Mouse (Mus musculus): ENCODE results near the gene Npff. TPM values are rescaled to one million over a fixed set of nuclear protein-coding genes. Genes with fewer than 3 reads are reported as not detected.

Gene Npff
- 0.80 and 2.1 TPM in 2 replicates for polyA plus RNA-seq (2014; fragmentation: Nextera tagmentation; extraction: Ambion mirVana)

- Histone ChIP-seq H3K36me3 (ENCODE audit: control insufficient read depth, insufficient read depth, low read length) (no peaks in the 10 kb centered on the region; the same call in 1 of the 2 replicates), H3K9me3 (ENCODE audit: control insufficient read depth, low read length) (no peaks in the 10 kb centered on the region), H3K4me2 (ENCODE audit: low read depth, low read length, severe bottlenecking) (no peak within 1 kb of the TSS), H3K4me3 (ENCODE audit: low read depth, low read length) (no peak within 1 kb of the TSS), H3K27me3 (ENCODE audit: control insufficient read depth, insufficient read depth, low read length) (no peaks in the 10 kb centered on the region), H3K4me1 (replicated peaks; ENCODE audit: control insufficient read depth, insufficient read depth, low read length) (no peaks in the 10 kb centered on the region), H3K27ac (ENCODE audit: low read depth, low read length) (no peak within 1 kb of the TSS), H3K9ac (ENCODE audit: low read length) (no peak within 1 kb of the TSS)
- ATAC-seq (replicated peaks; ENCODE audit: low FRiP score) (0 out of 2 replicates have a peak, but pooled peaks have one; percentile 10), DNase-seq (ENCODE audit: low spot score) (peak; percentile 88)
- 11% methylated on average over 3 of the region's 3 CpGs for WGBS
Observed at GRCm38 (mm10) chr15:102524892-102525485, at the start of gene Npff. Gene Npff (minus strand): TSS chr15:102524942.

- no peaks in the 10 kb centered on the region for H3K36me3 ChIP-seq (ENCODE audit: control insufficient read depth, insufficient read depth, low read length)
- H3K9ac ChIP-seq (ENCODE audit: low read length) = no peak overlapping the region
- no peaks in the 10 kb centered on the region for H3K4me1 ChIP-seq (replicated peaks; ENCODE audit: control insufficient read depth, insufficient read depth, low read length)
- ATAC-seq (replicated peaks; ENCODE audit: low FRiP score) (no peak), DNase-seq (ENCODE audit: low spot score) (no peak)
- WGBS = 91% methylated on average over 3 of the region's 3 CpGs
- 0 out of 2 replicates have a peak overlapping the region, but pooled peaks have one; percentile 1 for H3K27ac ChIP-seq (ENCODE audit: low read depth, low read length)
- H3K27me3 ChIP-seq (ENCODE audit: control insufficient read depth, insufficient read depth, low read length) = no peaks in the 10 kb centered on the region
- no peak overlapping the region for H3K4me3 ChIP-seq (ENCODE audit: low read depth, low read length)
- no peak overlapping the region for H3K4me2 ChIP-seq (ENCODE audit: low read depth, low read length, severe bottlenecking)
- no peaks in the 10 kb centered on the region for H3K9me3 ChIP-seq (ENCODE audit: control insufficient read depth, low read length)
Observed at GRCm38 (mm10) chr15:102572081-102572480, 47.3 kb upstream of the Npff start.

GRCm38 (mm10) chr15:102567849-102568248 lies 43.1 kb upstream of the Npff start:
- Histone ChIP-seq H3K27ac (ENCODE audit: low read depth, low read length) (no peak overlapping the region), H3K27me3 (ENCODE audit: control insufficient read depth, insufficient read depth, low read length) (no peaks in the 10 kb centered on the region), H3K36me3 (ENCODE audit: control insufficient read depth, insufficient read depth, low read length) (no peaks in the 10 kb centered on the region), H3K4me2 (ENCODE audit: low read depth, low read length, severe bottlenecking) (no peak overlapping the region), H3K9me3 (ENCODE audit: control insufficient read depth, low read length) (no peaks in the 10 kb centered on the region), H3K9ac (ENCODE audit: low read length) (no peak overlapping the region), H3K4me1 (replicated peaks; ENCODE audit: control insufficient read depth, insufficient read depth, low read length) (no peaks in the 10 kb centered on the region), H3K4me3 (ENCODE audit: low read depth, low read length) (no peak overlapping the region)
- no peak for ATAC-seq (replicated peaks; ENCODE audit: low FRiP score)
- WGBS = 87% methylated on average over 2 of the region's 2 CpGs
- DNase-seq (ENCODE audit: low spot score) = no peak

GRCm38 (mm10) chr15:102563681-102564080 lies 38.9 kb upstream of the Npff start:
- Histone ChIP-seq H3K9me3 (ENCODE audit: control insufficient read depth, low read length) (no peaks in the 10 kb centered on the region), H3K27me3 (ENCODE audit: control insufficient read depth, insufficient read depth, low read length) (no peaks in the 10 kb centered on the region), H3K27ac (ENCODE audit: low read depth, low read length) (no peak overlapping the region), H3K4me3 (ENCODE audit: low read depth, low read length) (no peak overlapping the region), H3K36me3 (ENCODE audit: control insufficient read depth, insufficient read depth, low read length) (no peaks in the 10 kb centered on the region; the same call in 1 of the 2 replicates), H3K4me1 (replicated peaks; ENCODE audit: control insufficient read depth, insufficient read depth, low read length) (no peaks in the 10 kb centered on the region), H3K4me2 (ENCODE audit: low read depth, low read length, severe bottlenecking) (no peak overlapping the region), H3K9ac (ENCODE audit: low read length) (no peak overlapping the region)
- 85% methylated on average over 5 of the region's 5 CpGs for WGBS
- DNase-seq (ENCODE audit: low spot score) = no peak
- no peak for ATAC-seq (replicated peaks; ENCODE audit: low FRiP score)

- no peak for DNase-seq (ENCODE audit: low spot score)
- no peak overlapping the region for H3K4me2 ChIP-seq (ENCODE audit: low read depth, low read length, severe bottlenecking)
Observed at GRCm38 (mm10) chr15:102563061-102563460, 38.3 kb upstream of the Npff start.

GRCm38 (mm10) chr15:102562491-102562890 lies 37.7 kb upstream of the Npff start:
- H3K4me3 ChIP-seq (ENCODE audit: low read depth, low read length) = no peak overlapping the region
- ATAC-seq (replicated peaks; ENCODE audit: low FRiP score) (no peak), DNase-seq (ENCODE audit: low spot score) (no peak)
- H3K27ac ChIP-seq (ENCODE audit: low read depth, low read length) = no peak overlapping the region
- no peak overlapping the region for H3K9ac ChIP-seq (ENCODE audit: low read length)
- no peaks in the 10 kb centered on the region for H3K9me3 ChIP-seq (ENCODE audit: control insufficient read depth, low read length)
- no peaks in the 10 kb centered on the region for H3K27me3 ChIP-seq (ENCODE audit: control insufficient read depth, insufficient read depth, low read length)
- no peaks in the 10 kb centered on the region for H3K4me1 ChIP-seq (replicated peaks; ENCODE audit: control insufficient read depth, insufficient read depth, low read length)
- H3K36me3 ChIP-seq (ENCODE audit: control insufficient read depth, insufficient read depth, low read length) = no peaks in the 10 kb centered on the region; the same call in 1 of the 2 replicates
- WGBS = 100% methylated on average over 1 of the region's 1 CpGs
- H3K4me2 ChIP-seq (ENCODE audit: low read depth, low read length, severe bottlenecking) = no peak overlapping the region

More at GRCm38 (mm10) chr15:102563061-102563460, 38.3 kb upstream of the Npff start:
- Histone ChIP-seq H3K4me1 (replicated peaks; ENCODE audit: control insufficient read depth, insufficient read depth, low read length) (no peaks in the 10 kb centered on the region), H3K9ac (ENCODE audit: low read length) (no peak overlapping the region), H3K27ac (ENCODE audit: low read depth, low read length) (no peak overlapping the region), H3K4me3 (ENCODE audit: low read depth, low read length) (no peak overlapping the region), H3K27me3 (ENCODE audit: control insufficient read depth, insufficient read depth, low read length) (no peaks in the 10 kb centered on the region), H3K9me3 (ENCODE audit: control insufficient read depth, low read length) (no peaks in the 10 kb centered on the region), H3K36me3 (ENCODE audit: control insufficient read depth, insufficient read depth, low read length) (no peaks in the 10 kb centered on the region; the same call in 1 of the 2 replicates)
- ATAC-seq (replicated peaks; ENCODE audit: low FRiP score) = no peak
- 94% methylated on average over 3 of the region's 3 CpGs for whole genome bisulfite sequencing

GRCm38 (mm10) chr15:102557580-102557979 lies 32.8 kb upstream of the Npff start:
- DNase-seq (ENCODE audit: low spot score) = no peak
- Histone ChIP-seq H3K9me3 (ENCODE audit: control insufficient read depth, low read length) (no peaks in the 10 kb centered on the region), H3K4me1 (replicated peaks; ENCODE audit: control insufficient read depth, insufficient read depth, low read length) (no peaks in the 10 kb centered on the region), H3K27me3 (ENCODE audit: control insufficient read depth, insufficient read depth, low read length) (no peaks in the 10 kb centered on the region), H3K36me3 (ENCODE audit: control insufficient read depth, insufficient read depth, low read length) (peaks cover 3% of the 10 kb centered on the region; the same call in 1 of the 2 replicates), H3K27ac (ENCODE audit: low read depth, low read length) (no peak overlapping the region), H3K4me2 (ENCODE audit: low read depth, low read length, severe bottlenecking) (no peak overlapping the region), H3K9ac (ENCODE audit: low read length) (no peak overlapping the region), H3K4me3 (ENCODE audit: low read depth, low read length) (no peak overlapping the region)
- ATAC-seq (replicated peaks; ENCODE audit: low FRiP score) = no peak

GRCm38 (mm10) chr15:102555581-102555980 lies 30.8 kb upstream of the Npff start:
- Histone ChIP-seq H3K4me1 (replicated peaks; ENCODE audit: control insufficient read depth, insufficient read depth, low read length) (no peaks in the 10 kb centered on the region), H3K27me3 (ENCODE audit: control insufficient read depth, insufficient read depth, low read length) (no peaks in the 10 kb centered on the region), H3K4me2 (ENCODE audit: low read depth, low read length, severe bottlenecking) (no peak overlapping the region), H3K36me3 (ENCODE audit: control insufficient read depth, insufficient read depth, low read length) (peaks cover 3% of the 10 kb centered on the region; the same call in 1 of the 2 replicates), H3K27ac (ENCODE audit: low read depth, low read length) (no peak overlapping the region), H3K4me3 (ENCODE audit: low read depth, low read length) (no peak overlapping the region), H3K9ac (ENCODE audit: low read length) (no peak overlapping the region), H3K9me3 (ENCODE audit: control insufficient read depth, low read length) (no peaks in the 10 kb centered on the region)
- DNase-seq (ENCODE audit: low spot score) (no peak), ATAC-seq (replicated peaks; ENCODE audit: low FRiP score) (no peak)
- WGBS = 92% methylated on average over 1 of the region's 1 CpGs

GRCm38 (mm10) chr15:102552599-102552998 lies 27.9 kb upstream of the Npff start:
- no peaks in the 10 kb centered on the region for H3K9me3 ChIP-seq (ENCODE audit: control insufficient read depth, low read length)
- ATAC-seq (replicated peaks; ENCODE audit: low FRiP score) (no peak), DNase-seq (ENCODE audit: low spot score) (no peak)
- no peak overlapping the region for H3K4me3 ChIP-seq (ENCODE audit: low read depth, low read length)
- H3K4me1 ChIP-seq (replicated peaks; ENCODE audit: control insufficient read depth, insufficient read depth, low read length) = no peaks in the 10 kb centered on the region
- no peak overlapping the region for H3K9ac ChIP-seq (ENCODE audit: low read length)
- peaks cover 3% of the 10 kb centered on the region; the same call in 1 of the 2 replicates for H3K36me3 ChIP-seq (ENCODE audit: control insufficient read depth, insufficient read depth, low read length)
- WGBS = 94% methylated on average over 5 of the region's 5 CpGs
- no peak overlapping the region for H3K4me2 ChIP-seq (ENCODE audit: low read depth, low read length, severe bottlenecking)
- no peaks in the 10 kb centered on the region for H3K27me3 ChIP-seq (ENCODE audit: control insufficient read depth, insufficient read depth, low read length)
- H3K27ac ChIP-seq (ENCODE audit: low read depth, low read length) = no peak overlapping the region
